Mouse (Mus musculus) erythroblast, embryonic 14.5 days (primary cell): ENCODE data around the gene Nfkbib. TPM values are rescaled to one million over a fixed set of nuclear protein-coding genes. Genes with fewer than 3 reads are reported as not detected.

ENCODE experiments used
- H3K27me3 ChIP-seq: 2 replicates; pipeline ENCODE4 v1.6.1; 2012; ENCODE audit warnings: inconsistent platforms; ENCODE audit not compliant: control insufficient read depth
- H3K36me3 ChIP-seq: 2 replicates; pipeline ENCODE4 v1.6.1; 2012; ENCODE audit warnings: mild to moderate bottlenecking, inconsistent platforms; ENCODE audit not compliant: control insufficient read depth
- H3K4me1 ChIP-seq: 2 replicates; pipeline ENCODE4 v1.6.1; 2012; ENCODE audit warnings: inconsistent platforms; ENCODE audit not compliant: control insufficient read depth
- H3K4me3 ChIP-seq: replicated peaks from 2 replicates; pipeline ENCODE3; 2012; ENCODE audit warnings: moderate library complexity, mild to moderate bottlenecking, inconsistent platforms
- H3K9me3 ChIP-seq: 2 replicates; pipeline ENCODE4 v1.6.1; 2012; ENCODE audit warnings: low read length, inconsistent platforms, mixed read lengths; ENCODE audit not compliant: control insufficient read depth
- GATA1 ChIP-seq: IDR thresholded peaks from 2 replicates; pipeline ENCODE4 v1.6.1; 2012; ENCODE audit warnings: low read length, inconsistent platforms, mixed read lengths
- TAL1 ChIP-seq: IDR thresholded peaks from 3 replicates; pipeline ENCODE4 v1.6.1; 2012; ENCODE audit warnings: low read length, inconsistent platforms, mixed read lengths
- polyA plus RNA-seq: library from polyadenylated mRNA; stranded (reverse); fragments of >175 nt; gene quantifications from 2 replicates; pipeline ENCODE4 v1.2.3, GENCODE M21; 2012

Gene Nfkbib
- polyA plus RNA-seq, 1 experiment = 20.1 TPM

- no peaks in the 10 kb centered on the region for H3K9me3 ChIP-seq
- peaks cover 13% of the 10 kb centered on the region for H3K36me3 ChIP-seq
- TF ChIP-seq TAL1 = no peak
- TF ChIP-seq GATA1 = no peak
- H3K4me1 ChIP-seq = peaks cover 4% of the 10 kb centered on the region
- H3K27me3 ChIP-seq = peaks cover 3% of the 10 kb centered on the region
- no peak overlapping the region for H3K4me3 ChIP-seq
These were observed 22.9 kb upstream of the Nfkbib start for GRCm38 (mm10) chr7:28790066-28790806.

DNA sequence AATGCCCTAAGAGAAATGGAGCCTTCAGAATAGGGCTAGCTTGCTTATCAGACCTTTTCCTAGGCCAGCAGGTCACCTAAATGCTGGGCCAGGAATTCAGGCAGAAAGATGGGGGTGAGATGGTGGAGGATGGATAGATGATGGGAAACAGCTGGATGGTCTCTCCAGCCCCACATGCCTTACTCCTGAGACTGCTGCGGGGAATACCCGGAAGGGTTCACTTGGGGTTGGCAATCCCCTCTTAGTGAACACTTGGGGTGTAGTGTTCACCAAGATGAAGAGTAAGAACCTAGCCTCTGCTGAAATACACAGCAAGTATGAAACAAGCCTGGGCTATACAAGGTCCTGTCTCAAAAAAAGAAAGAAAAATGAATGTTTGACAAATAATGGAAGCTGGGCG, 21.9 kb upstream of the Nfkbib start:
- no peaks in the 10 kb centered on the region for H3K27me3 ChIP-seq
- peaks cover 20% of the 10 kb centered on the region for H3K36me3 ChIP-seq
- no peak overlapping the region for H3K4me3 ChIP-seq
- H3K4me1 ChIP-seq = no peaks in the 10 kb centered on the region
- no peaks in the 10 kb centered on the region for H3K9me3 ChIP-seq
- TF ChIP-seq GATA1 (no peak), TAL1 (no peak)

GRCm38 (mm10) chr7:28788307-28789195, 21.2 kb upstream of the Nfkbib start, which contains the start of gene Rinl:
Gene Rinl, plus strand, starts transcription at chr7:28788969.
- Histone ChIP-seq H3K27me3 (no peaks in the 10 kb centered on the region), H3K4me3 (no peak within 1 kb of the TSS), H3K9me3 (no peaks in the 10 kb centered on the region), H3K36me3 (peaks cover 26% of the 10 kb centered on the region), H3K4me1 (no peaks in the 10 kb centered on the region)
- TF ChIP-seq TAL1 = no peak
- no peak for TF ChIP-seq GATA1

- Histone ChIP-seq H3K27me3 (no peaks in the 10 kb centered on the region), H3K4me3 (no peak overlapping the region), H3K4me1 (no peaks in the 10 kb centered on the region), H3K36me3 (peaks cover 31% of the 10 kb centered on the region), H3K9me3 (no peaks in the 10 kb centered on the region)
- TF ChIP-seq TAL1 (no peak), GATA1 (no peak)
These were observed 20.6 kb upstream of the Nfkbib start for GRCm38 (mm10) chr7:28787884-28788283.

GRCm38 (mm10) chr7:28785161-28785560, 17.8 kb upstream of the Nfkbib start:
- TF ChIP-seq TAL1 (no peak), GATA1 (no peak)
- Histone ChIP-seq H3K36me3 (peaks cover 42% of the 10 kb centered on the region), H3K27me3 (no peaks in the 10 kb centered on the region), H3K4me1 (peaks cover 10% of the 10 kb centered on the region), H3K4me3 (no peak overlapping the region), H3K9me3 (no peaks in the 10 kb centered on the region)

- Histone ChIP-seq H3K27me3 (no peaks in the 10 kb centered on the region), H3K9me3 (no peaks in the 10 kb centered on the region), H3K36me3 (peaks cover 50% of the 10 kb centered on the region), H3K4me1 (peaks cover 17% of the 10 kb centered on the region), H3K4me3 (no peak overlapping the region)
- TF ChIP-seq TAL1 (no peak), GATA1 (no peak)
These were observed 13.9 kb upstream of the Nfkbib start for GRCm38 (mm10) chr7:28781261-28781663.

DNA sequence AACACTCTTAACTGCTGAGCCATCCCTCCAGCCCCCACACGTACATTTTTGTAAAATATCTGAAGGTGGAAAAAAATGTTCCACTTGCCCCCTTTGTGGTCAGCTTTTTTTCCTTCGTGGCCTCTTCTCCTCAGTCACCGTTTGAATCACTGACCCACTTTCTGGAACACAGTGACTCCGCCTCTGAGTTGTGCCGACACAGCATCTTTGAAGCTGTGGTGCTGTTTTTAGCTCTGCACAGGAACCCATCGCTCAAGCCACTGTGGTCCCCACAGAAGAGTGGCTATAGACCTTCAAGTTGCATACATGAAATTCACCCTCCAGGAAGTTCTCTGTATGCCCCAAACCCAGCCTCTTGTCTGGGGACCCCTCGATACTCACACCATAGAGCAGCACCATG, 13.5 kb upstream of the Nfkbib start:
- Histone ChIP-seq H3K27me3 (no peaks in the 10 kb centered on the region), H3K9me3 (no peaks in the 10 kb centered on the region), H3K4me1 (peaks cover 17% of the 10 kb centered on the region), H3K36me3 (peaks cover 49% of the 10 kb centered on the region), H3K4me3 (no peak overlapping the region)
- TF ChIP-seq TAL1 (no peak), GATA1 (no peak)

GRCm38 (mm10) chr7:28780067-28780658, 12.9 kb upstream of the Nfkbib start:
- Histone ChIP-seq H3K27me3 (no peaks in the 10 kb centered on the region), H3K36me3 (peaks cover 44% of the 10 kb centered on the region), H3K4me3 (no peak overlapping the region), H3K9me3 (no peaks in the 10 kb centered on the region), H3K4me1 (peaks cover 17% of the 10 kb centered on the region)
- TF ChIP-seq GATA1 (no peak), TAL1 (no peak)

- no peaks in the 10 kb centered on the region for H3K9me3 ChIP-seq
- H3K4me1 ChIP-seq = peaks cover 17% of the 10 kb centered on the region
- no peak overlapping the region for H3K4me3 ChIP-seq
- no peak for TF ChIP-seq TAL1
- H3K36me3 ChIP-seq = peaks cover 39% of the 10 kb centered on the region
- no peaks in the 10 kb centered on the region for H3K27me3 ChIP-seq
These were observed 11.5 kb upstream of the Nfkbib start for GRCm38 (mm10) chr7:28778825-28779224.
